Mouse (Mus musculus): ENCODE measurements around the gene Uevld.
"Not testable (repeated sequence)": the region's sequence is repeated elsewhere in the genome, so short reads cannot be mapped to it uniquely, and the experiment has no call there.

Uevld gene

GRCm38 (mm10) chr7:46957831-46958691 is at the start of gene Uevld:
Gene Uevld, minus strand, starts transcription at chr7:46958527.
- peak; percentile 85 for DNase-seq (ENCODE audit: low read depth, low spot score)

- no peak for DNase-seq (ENCODE audit: low read depth, low spot score)
These were observed 49.5 kb upstream of the Uevld start for GRCm38 (mm10) chr7:47007818-47008167.

- no peak for DNase-seq (ENCODE audit: low read depth, low spot score)
These were observed 48.9 kb upstream of the Uevld start for GRCm38 (mm10) chr7:47007109-47007780.

DNA sequence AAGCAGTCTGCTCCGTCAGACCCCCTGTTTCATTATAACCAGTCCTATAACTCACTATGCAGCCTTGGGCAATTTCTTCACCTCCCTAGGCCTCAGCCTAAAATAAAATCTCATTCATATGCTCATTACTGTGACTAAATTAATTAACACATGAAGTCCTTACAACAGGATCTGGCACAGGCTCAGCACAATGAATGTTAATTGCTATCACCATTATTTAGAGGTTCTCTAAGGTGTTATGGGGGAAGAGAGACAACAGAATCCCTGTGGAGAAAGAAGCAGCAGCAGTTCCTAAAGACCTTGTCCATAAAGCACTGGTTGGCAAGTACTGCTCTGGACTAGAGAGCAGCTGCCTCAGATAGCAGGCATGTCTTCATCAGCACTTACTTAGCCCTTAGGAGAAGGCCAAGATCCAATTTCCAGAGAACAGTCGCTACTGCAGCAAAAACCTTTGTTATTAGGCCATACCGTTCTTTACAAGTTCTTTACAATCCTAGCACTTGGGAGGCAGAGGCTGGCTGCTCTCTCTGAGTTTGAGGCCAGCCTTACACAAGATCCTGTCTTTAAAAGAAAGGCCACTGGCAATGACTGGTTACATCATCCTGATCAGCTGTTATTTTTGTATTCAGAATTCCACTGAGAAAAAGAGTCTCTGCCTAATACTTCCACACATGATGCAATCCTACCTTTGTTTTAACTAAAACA is 45.2 kb upstream of the Uevld start:
- no peak for DNase-seq (ENCODE audit: low read depth, low spot score)

- no peak for DNase-seq (ENCODE audit: low read depth, low spot score)
These were observed 43.6 kb upstream of the Uevld start for GRCm38 (mm10) chr7:47001900-47002275.

GRCm38 (mm10) chr7:47001125-47001899 is 43.0 kb upstream of the Uevld start:
- no peak for DNase-seq (ENCODE audit: low read depth, low spot score)

DNA sequence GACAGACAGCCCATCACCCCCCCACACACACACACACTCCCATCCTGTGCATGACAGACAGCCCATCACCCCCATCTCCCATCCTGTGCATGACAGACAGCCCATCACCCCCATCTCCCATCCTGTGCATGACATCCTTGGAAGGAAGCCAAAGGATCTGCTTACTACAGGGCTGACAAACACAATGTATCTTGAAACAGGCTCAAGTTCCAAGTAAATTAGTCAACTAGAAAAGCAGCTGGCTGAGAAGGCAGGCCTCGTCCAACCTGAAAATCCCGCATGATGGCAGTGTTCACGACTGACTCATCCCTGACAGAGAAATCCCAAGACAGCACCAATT is 42.3 kb upstream of the Uevld start:
- DNase-seq (ENCODE audit: low read depth, low spot score), result no peak

- no peak for DNase-seq (ENCODE audit: low read depth, low spot score)
These were observed 41.8 kb upstream of the Uevld start for GRCm38 (mm10) chr7:46999983-47000643.

GRCm38 (mm10) chr7:46998942-46999341 is 40.6 kb upstream of the Uevld start:
- no peak for DNase-seq (ENCODE audit: low read depth, low spot score)

GRCm38 (mm10) chr7:46997644-46998395 is 39.5 kb upstream of the Uevld start:
- DNase-seq (ENCODE audit: low read depth, low spot score), result no peak

GRCm38 (mm10) chr7:46997008-46997407 is 38.7 kb upstream of the Uevld start:
- no peak for DNase-seq (ENCODE audit: low read depth, low spot score)

GRCm38 (mm10) chr7:46995558-46995957 is 37.2 kb upstream of the Uevld start:
- no peak for DNase-seq (ENCODE audit: low read depth, low spot score)

GRCm38 (mm10) chr7:46993079-46993478 is 34.8 kb upstream of the Uevld start:
- no peak for DNase-seq (ENCODE audit: low read depth, low spot score)

DNA sequence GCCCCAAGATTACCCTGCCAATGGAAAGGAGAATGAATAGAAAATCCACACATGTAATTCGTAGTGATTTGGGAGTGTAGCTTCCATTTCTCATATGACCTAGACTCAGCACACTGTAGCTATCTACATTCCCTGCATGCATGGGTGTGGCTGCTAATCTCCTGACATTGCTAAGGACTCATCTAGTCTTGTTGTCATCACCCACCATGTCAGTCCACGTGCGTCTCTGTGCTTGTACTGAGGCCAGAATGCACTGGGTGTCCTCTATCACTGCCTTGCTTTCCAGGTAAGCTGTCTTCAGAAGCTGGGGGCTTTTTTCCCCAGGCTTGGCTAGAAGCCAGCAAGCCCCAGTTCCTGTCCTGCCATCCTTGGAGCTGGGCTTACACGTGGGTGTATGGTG is 31.1 kb upstream of the Uevld start:
- DNase-seq (ENCODE audit: low read depth, low spot score), result not testable (repeated sequence)

DNA sequence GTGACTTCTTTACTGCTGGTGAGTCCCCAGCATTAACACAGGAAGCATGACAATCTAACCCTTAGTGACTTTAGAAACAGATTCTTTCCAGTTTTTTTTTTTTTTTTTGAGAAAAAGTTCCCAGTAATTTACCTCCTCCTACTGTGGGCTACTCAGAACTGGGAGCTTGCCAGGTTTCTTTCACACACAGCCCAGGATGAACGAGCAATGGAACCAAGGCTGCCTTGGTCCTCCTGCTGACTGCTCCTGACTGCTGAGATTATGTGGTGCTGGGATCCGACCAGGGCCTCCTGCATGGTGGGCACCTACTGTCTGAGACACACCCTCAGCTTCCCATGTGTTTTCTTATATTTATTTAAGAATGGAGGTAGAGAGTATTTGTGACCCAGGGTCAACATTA is 28.7 kb upstream of the Uevld start:
- DNase-seq (ENCODE audit: low read depth, low spot score), result no peak

DNA sequence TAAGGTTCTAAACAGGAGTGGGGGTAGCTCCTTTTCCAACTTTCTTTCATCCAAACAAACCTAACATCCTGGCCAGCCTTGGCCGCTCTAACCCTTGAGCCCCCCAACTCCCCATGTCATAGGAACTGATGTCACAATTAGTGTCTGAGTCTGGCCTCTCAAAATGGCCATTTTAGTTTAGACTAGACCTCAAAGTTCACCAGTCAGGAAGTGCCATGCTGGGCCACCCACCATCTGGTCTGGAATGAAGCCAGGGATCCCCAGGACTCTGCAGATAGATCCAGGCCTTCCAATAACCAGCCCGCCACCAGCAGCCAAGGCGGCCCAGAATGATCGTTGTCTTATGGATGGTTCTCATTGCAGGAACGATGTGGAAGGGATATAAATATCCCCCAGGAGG is 28.3 kb upstream of the Uevld start:
- DNase-seq (ENCODE audit: low read depth, low spot score), result no peak

- DNase-seq (ENCODE audit: low read depth, low spot score), result no peak
These were observed 27.6 kb upstream of the Uevld start for GRCm38 (mm10) chr7:46985718-46986505.

- no peak for DNase-seq (ENCODE audit: low read depth, low spot score)
These were observed 25.0 kb upstream of the Uevld start, which contains the start of gene Gm9999 for GRCm38 (mm10) chr7:46983280-46983679. Gene Gm9999, plus strand, starts transcription at chr7:46983580.

- DNase-seq (ENCODE audit: low read depth, low spot score), result no peak
These were observed 17.1 kb upstream of the Uevld start for GRCm38 (mm10) chr7:46975456-46975855.

DNA sequence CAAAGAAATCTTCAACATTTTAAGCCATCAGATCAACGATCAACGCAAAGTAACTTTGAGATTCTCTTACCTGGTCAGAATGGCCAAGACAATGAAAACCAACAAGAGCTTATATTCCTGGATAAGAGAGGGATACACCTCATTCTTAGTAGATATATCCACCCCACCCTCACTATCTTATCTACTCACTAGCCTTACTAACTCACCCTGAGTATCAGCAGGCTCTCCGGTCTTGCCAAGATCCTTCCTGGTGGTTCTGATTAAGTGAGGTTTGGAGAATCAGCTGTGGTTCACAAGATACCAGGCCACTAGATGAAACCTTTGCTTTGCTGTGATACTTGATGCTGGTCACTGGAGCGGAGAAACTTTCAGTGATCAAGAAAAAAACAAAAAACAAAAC is 16.3 kb upstream of the Uevld start:
- DNase-seq (ENCODE audit: low read depth, low spot score), result no peak
